Mouse (Mus musculus): ENCODE results near the gene Insl3. TPM values are rescaled to one million over a fixed set of nuclear protein-coding genes. Genes with fewer than 3 reads are reported as not detected.

The Insl3 gene
- polyA plus RNA-seq, 1 experiment, result 0.13 TPM

DNA sequence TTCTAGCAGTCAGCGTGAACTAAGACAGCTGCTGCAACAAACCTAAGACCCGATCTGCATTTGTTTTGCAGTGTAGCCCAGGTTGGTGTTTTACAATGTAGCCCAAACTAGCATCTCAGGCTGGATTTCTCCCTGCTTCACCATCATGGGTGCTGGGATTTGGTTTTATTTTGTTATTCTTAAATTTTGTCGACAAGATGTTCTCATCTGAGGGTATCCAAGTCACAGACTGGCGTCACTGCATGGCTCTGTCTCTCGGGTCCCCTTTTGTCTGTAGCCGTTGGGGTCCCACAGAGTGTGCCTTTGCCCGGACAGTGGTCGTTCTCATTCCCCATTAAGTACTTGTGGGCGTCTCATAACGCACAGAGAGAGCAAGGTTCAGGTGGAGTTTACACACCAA lies 4.3 kb upstream of the Insl3 start:
- Histone ChIP-seq H3ac (ENCODE audit: control insufficient read depth, insufficient read length) (no peak overlapping the region), H3K36me3 (ENCODE audit: control insufficient read depth, insufficient read depth) (no peaks in the 10 kb centered on the region), H3K79me2 (ENCODE audit: control insufficient read depth, insufficient read depth) (no peaks in the 10 kb centered on the region), H3K4me2 (ENCODE audit: low read depth) (no peak overlapping the region), H3K4me3 (no peak overlapping the region), H3K27me3 (ENCODE audit: control insufficient read depth, insufficient read depth, insufficient read length) (peaks cover 50% of the 10 kb centered on the region)
- TF ChIP-seq MYOD1 (IDR thresholded peaks at IDR 0.05; ENCODE audit: control insufficient read depth in 1 of 3, insufficient read length in 2 of 3, low read depth in 2 of 3) (no peak), USF1 (IDR thresholded peaks at IDR 0.05; ENCODE audit: low read depth) (no peak), CEBPB (IDR thresholded peaks at IDR 0.05; ENCODE audit: insufficient read depth, poor library complexity, severe bottlenecking) (no peak), POLR2A (IDR thresholded peaks at IDR 0.05; ENCODE audit: insufficient read length, low read depth) (no peak), MYOG (IDR thresholded peaks at IDR 0.05; ENCODE audit: control insufficient read depth in 1 of 3, insufficient read depth in 1 of 3, insufficient read length in 2 of 3, low read depth in 2 of 3) (no peak), REST (IDR thresholded peaks at IDR 0.05; ENCODE audit: insufficient read depth, insufficient read length) (no peak), POLR2AphosphoS2 (IDR thresholded peaks at IDR 0.05; ENCODE audit: insufficient read length, low read depth) (no peak), TCF12 (IDR thresholded peaks at IDR 0.05; ENCODE audit: insufficient read depth, poor library complexity, severe bottlenecking) (no peak), E2F4 (IDR thresholded peaks at IDR 0.05; ENCODE audit: insufficient read depth) (no peak), SRF (IDR thresholded peaks at IDR 0.05; ENCODE audit: control insufficient read depth, insufficient read length, low read depth) (no peak), MAX (IDR thresholded peaks at IDR 0.05; ENCODE audit: low read depth) (no peak), TCF3 (IDR thresholded peaks at IDR 0.05; ENCODE audit: insufficient read length, low read depth) (no peak)

DNA sequence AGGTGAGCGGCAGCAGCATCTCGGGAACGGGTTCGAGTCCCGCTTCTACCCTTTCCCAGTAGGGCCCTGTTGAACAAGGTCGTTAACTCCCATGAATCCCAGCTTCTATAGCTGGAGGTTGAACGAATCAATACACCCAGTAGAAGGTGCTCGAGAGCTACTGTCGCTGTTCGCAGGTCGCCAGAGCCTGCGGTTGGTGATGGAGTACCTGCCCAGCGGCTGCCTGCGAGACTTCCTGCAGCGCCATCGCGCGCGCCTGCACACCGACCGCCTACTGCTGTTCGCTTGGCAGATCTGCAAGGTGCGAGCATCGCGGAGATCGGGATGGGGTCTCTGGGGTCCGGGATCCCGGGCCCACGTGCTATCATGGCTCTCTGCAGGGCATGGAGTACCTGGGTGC lies 3.4 kb upstream of the Insl3 start:
- TF ChIP-seq SRF (IDR thresholded peaks at IDR 0.05; ENCODE audit: control insufficient read depth, insufficient read length, low read depth) (no peak), USF1 (IDR thresholded peaks at IDR 0.05; ENCODE audit: low read depth) (no peak), MYOG (IDR thresholded peaks at IDR 0.05; ENCODE audit: control insufficient read depth in 1 of 3, insufficient read depth in 1 of 3, insufficient read length in 2 of 3, low read depth in 2 of 3) (no peak), MAX (IDR thresholded peaks at IDR 0.05; ENCODE audit: low read depth) (no peak), POLR2A (IDR thresholded peaks at IDR 0.05; ENCODE audit: insufficient read length, low read depth) (no peak), POLR2AphosphoS2 (IDR thresholded peaks at IDR 0.05; ENCODE audit: insufficient read length, low read depth) (no peak), REST (IDR thresholded peaks at IDR 0.05; ENCODE audit: insufficient read depth, insufficient read length) (no peak), CEBPB (IDR thresholded peaks at IDR 0.05; ENCODE audit: insufficient read depth, poor library complexity, severe bottlenecking) (no peak), TCF3 (IDR thresholded peaks at IDR 0.05; ENCODE audit: insufficient read length, low read depth) (no peak), MYOD1 (IDR thresholded peaks at IDR 0.05; ENCODE audit: control insufficient read depth in 1 of 3, insufficient read length in 2 of 3, low read depth in 2 of 3) (no peak), TCF12 (IDR thresholded peaks at IDR 0.05; ENCODE audit: insufficient read depth, poor library complexity, severe bottlenecking) (no peak), E2F4 (IDR thresholded peaks at IDR 0.05; ENCODE audit: insufficient read depth) (no peak)
- H3K79me2 ChIP-seq (ENCODE audit: control insufficient read depth, insufficient read depth), result no peaks in the 10 kb centered on the region
- no peak overlapping the region for H3K4me2 ChIP-seq (ENCODE audit: low read depth)
- no peaks in the 10 kb centered on the region for H3K36me3 ChIP-seq (ENCODE audit: control insufficient read depth, insufficient read depth)
- no peak overlapping the region for H3K4me3 ChIP-seq
- no peak overlapping the region for H3ac ChIP-seq (ENCODE audit: control insufficient read depth, insufficient read length)
- H3K27me3 ChIP-seq (ENCODE audit: control insufficient read depth, insufficient read depth, insufficient read length), result peaks cover 59% of the 10 kb centered on the region

DNA sequence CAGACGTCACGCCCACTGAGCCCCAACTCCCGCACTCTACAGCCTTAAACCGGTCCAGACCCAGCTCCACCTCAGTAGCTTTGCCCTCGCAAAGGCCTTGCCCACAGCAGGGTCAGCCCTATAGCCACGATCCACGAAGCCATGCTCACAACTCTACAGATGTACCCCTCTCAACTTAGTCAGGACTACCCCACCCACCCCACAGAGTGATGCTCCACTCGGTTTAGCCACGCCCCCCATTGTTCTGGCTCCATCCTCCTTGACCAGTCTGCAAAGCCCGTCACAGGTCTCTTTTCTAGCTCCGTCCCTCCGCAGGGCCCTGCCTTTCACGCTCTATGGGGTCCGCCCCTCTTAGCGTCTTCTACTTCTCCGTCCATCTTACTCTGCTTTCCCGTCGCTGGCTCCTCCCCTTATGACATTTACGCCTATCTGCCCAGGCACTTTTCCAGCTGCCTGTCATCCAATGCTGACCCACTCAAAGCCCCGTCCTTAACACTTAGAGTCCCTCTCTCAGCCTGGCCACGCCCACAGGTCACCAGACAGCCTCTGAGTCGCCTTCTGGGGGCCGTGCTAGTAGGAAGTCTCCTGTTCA lies 2.8 kb upstream of the Insl3 start:
- no peak for TF ChIP-seq TCF3 (IDR thresholded peaks at IDR 0.05; ENCODE audit: insufficient read length, low read depth)
- TF ChIP-seq TCF12 (IDR thresholded peaks at IDR 0.05; ENCODE audit: insufficient read depth, poor library complexity, severe bottlenecking), result no peak
- no peak overlapping the region for H3K4me2 ChIP-seq (ENCODE audit: low read depth)

GRCm38 (mm10) chr8:71687616-71688015 lies 1.4 kb upstream of the Insl3 start:
- Histone ChIP-seq H3K4me2 (ENCODE audit: low read depth) (peak overlapping the region; percentile 38), H3K79me2 (ENCODE audit: control insufficient read depth, insufficient read depth) (no peaks in the 10 kb centered on the region), H3K36me3 (ENCODE audit: control insufficient read depth, insufficient read depth) (no peaks in the 10 kb centered on the region), H3ac (ENCODE audit: control insufficient read depth, insufficient read length) (no peak overlapping the region), H3K4me3 (no peak overlapping the region), H3K27me3 (ENCODE audit: control insufficient read depth, insufficient read depth, insufficient read length) (peaks cover 65% of the 10 kb centered on the region)
- TF ChIP-seq TCF3 (IDR thresholded peaks at IDR 0.05; ENCODE audit: insufficient read length, low read depth) (no peak), E2F4 (IDR thresholded peaks at IDR 0.05; ENCODE audit: insufficient read depth) (no peak), POLR2A (IDR thresholded peaks at IDR 0.05; ENCODE audit: insufficient read length, low read depth) (no peak)

More for the DNA sequence above, 2.8 kb upstream of the Insl3 start:
- H3K27me3 ChIP-seq (ENCODE audit: control insufficient read depth, insufficient read depth, insufficient read length), result peaks cover 60% of the 10 kb centered on the region
- no peak overlapping the region for H3K4me3 ChIP-seq
- no peak overlapping the region for H3ac ChIP-seq (ENCODE audit: control insufficient read depth, insufficient read length)
- H3K79me2 ChIP-seq (ENCODE audit: control insufficient read depth, insufficient read depth), result no peaks in the 10 kb centered on the region
- H3K36me3 ChIP-seq (ENCODE audit: control insufficient read depth, insufficient read depth), result no peaks in the 10 kb centered on the region

- Histone ChIP-seq H3K4me3 (no peak overlapping the region), H3K4me2 (ENCODE audit: low read depth) (no peak overlapping the region), H3K27me3 (ENCODE audit: control insufficient read depth, insufficient read depth, insufficient read length) (peaks cover 60% of the 10 kb centered on the region), H3ac (ENCODE audit: control insufficient read depth, insufficient read length) (no peak overlapping the region), H3K79me2 (ENCODE audit: control insufficient read depth, insufficient read depth) (no peaks in the 10 kb centered on the region), H3K36me3 (ENCODE audit: control insufficient read depth, insufficient read depth) (no peaks in the 10 kb centered on the region)
- TF ChIP-seq E2F4 (IDR thresholded peaks at IDR 0.05; ENCODE audit: insufficient read depth) (no peak), MYOG (IDR thresholded peaks at IDR 0.05; ENCODE audit: control insufficient read depth in 1 of 3, insufficient read depth in 1 of 3, insufficient read length in 2 of 3, low read depth in 2 of 3) (no peak), MYOD1 (IDR thresholded peaks at IDR 0.05; ENCODE audit: control insufficient read depth in 1 of 3, insufficient read length in 2 of 3, low read depth in 2 of 3) (no peak), REST (IDR thresholded peaks at IDR 0.05; ENCODE audit: insufficient read depth, insufficient read length) (no peak), TCF12 (IDR thresholded peaks at IDR 0.05; ENCODE audit: insufficient read depth, poor library complexity, severe bottlenecking) (no peak), POLR2A (IDR thresholded peaks at IDR 0.05; ENCODE audit: insufficient read length, low read depth) (no peak), TCF3 (IDR thresholded peaks at IDR 0.05; ENCODE audit: insufficient read length, low read depth) (no peak), CEBPB (IDR thresholded peaks at IDR 0.05; ENCODE audit: insufficient read depth, poor library complexity, severe bottlenecking) (no peak), POLR2AphosphoS2 (IDR thresholded peaks at IDR 0.05; ENCODE audit: insufficient read length, low read depth) (no peak), MAX (IDR thresholded peaks at IDR 0.05; ENCODE audit: low read depth) (no peak), USF1 (IDR thresholded peaks at IDR 0.05; ENCODE audit: low read depth) (no peak), SRF (IDR thresholded peaks at IDR 0.05; ENCODE audit: control insufficient read depth, insufficient read length, low read depth) (no peak)
Measured at GRCm38 (mm10) chr8:71692509-71692908, 3.5 kb downstream of the Insl3 start.

Measured in myocyte (in vitro differentiated cells).